Mouse (Mus musculus): ENCODE data around the gene Mrpl37. TPM values are rescaled to one million over a fixed set of nuclear protein-coding genes. Genes with fewer than 3 reads are reported as not detected.

Mrpl37 gene
- polyA plus RNA-seq, 1 experiment from 2014 or later, result 36.5 TPM

DNA sequence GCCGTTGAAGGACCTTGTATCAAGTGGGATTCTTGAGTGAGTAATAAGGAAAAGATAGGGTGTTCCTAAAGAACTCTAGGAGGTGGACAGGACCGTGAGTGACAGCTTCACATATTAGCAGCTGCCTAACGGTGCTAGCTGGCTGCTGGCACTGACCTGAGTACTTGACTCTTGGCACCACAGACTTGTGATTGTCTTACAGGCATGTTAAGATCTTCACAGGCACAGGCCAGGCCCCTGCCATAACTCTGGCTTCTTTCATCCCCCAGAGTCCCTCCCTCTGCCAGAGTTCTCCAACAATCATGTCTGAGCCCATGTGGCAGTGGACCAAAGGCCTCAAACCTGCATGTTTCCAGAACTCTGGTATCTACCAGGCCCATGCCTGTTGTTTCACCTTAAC lies 48.1 kb downstream of the Mrpl37 start:
- Histone ChIP-seq H3K79me2 (ENCODE audit: inconsistent target) (no peaks in the 10 kb centered on the region), H3K4me3 (ENCODE audit: inconsistent target) (no peak overlapping the region), H3K27ac (no peak overlapping the region), H3K36me3 (ENCODE audit: inconsistent target) (no peaks in the 10 kb centered on the region)
- WGBS (ENCODE audit: missing documents), result 90% methylated on average over 3 of the region's 3 CpGs

DNA sequence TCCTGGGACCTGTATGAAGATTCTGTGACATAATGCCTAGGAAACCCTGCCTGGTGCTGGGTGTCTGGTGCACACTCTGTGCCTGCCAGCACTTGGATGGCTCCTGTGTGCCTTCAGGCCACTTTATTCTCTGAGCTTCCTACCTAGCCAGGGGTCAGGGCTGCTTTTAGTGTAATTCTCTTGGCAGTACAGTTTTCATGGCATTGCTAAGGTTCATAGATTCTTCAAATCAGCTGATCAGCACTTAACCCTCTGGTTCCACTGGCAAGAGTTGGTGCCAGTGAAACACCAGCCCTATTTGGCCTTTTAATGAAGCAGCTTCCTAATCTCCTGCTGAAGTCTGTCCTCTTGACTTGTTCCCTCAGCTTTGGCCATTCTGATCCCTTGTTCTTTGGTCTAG lies 49.4 kb downstream of the Mrpl37 start:
- no peak overlapping the region for H3K27ac ChIP-seq
- no peak overlapping the region for H3K4me3 ChIP-seq (ENCODE audit: inconsistent target)
- no peaks in the 10 kb centered on the region for H3K79me2 ChIP-seq (ENCODE audit: inconsistent target)
- H3K36me3 ChIP-seq (ENCODE audit: inconsistent target), result no peaks in the 10 kb centered on the region

DNA sequence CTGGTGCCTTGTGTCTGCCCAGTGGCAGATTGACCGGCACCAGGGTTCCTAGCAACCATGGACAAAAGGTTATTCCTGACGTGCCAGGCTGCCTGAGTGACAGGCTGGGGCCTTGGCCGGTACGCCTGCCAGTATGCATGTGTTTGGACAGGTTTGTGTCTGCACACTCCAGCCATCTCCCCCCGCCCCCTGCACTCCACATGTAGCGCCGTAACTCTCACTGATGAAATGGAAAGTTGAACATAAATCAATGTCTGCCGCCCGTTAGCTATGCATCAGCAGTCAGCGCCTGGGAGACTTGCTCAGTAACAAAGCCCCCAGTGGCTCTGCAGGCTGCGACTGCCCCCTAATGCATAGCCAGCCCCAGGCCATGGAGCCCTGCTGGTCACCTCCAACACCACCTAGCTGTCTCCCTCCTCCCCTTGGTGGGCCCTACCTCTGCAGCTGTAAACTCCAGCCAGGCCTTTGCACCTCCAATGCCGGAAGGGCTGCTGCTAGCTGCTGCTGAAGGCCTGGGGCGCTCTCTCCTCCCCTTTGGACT lies 50.6 kb downstream of the Mrpl37 start:
- Histone ChIP-seq H3K79me2 (ENCODE audit: inconsistent target) (no peaks in the 10 kb centered on the region), H3K4me3 (ENCODE audit: inconsistent target) (no peak overlapping the region), H3K27ac (no peak overlapping the region), H3K36me3 (ENCODE audit: inconsistent target) (no peaks in the 10 kb centered on the region)
- WGBS (ENCODE audit: missing documents), result 88% methylated on average over 13 of the region's 13 CpGs

DNA sequence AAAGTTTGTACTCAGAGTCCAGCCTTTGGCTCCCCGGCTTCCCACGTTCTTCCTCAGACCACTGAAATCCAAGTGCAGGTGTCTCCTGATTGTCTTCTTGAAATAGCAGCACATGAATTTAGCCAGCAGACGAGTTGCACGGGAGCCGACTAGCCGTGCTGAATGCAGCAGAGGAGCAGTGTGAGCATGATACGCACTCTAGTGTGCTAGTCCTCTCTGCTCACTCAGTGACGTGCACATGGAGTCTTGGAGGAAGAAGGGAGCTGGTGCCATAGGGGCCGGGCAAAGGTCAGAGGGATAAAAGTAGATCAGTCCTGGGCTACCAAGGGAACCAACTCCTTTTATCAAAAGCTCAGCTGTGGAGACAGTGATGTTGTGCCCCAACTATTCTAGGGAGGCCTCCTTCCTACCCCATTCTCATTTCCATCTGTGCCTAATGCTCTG lies 52.8 kb downstream of the Mrpl37 start:
- H3K36me3 ChIP-seq (ENCODE audit: inconsistent target), result no peaks in the 10 kb centered on the region
- H3K79me2 ChIP-seq (ENCODE audit: inconsistent target), result no peaks in the 10 kb centered on the region
- H3K27ac ChIP-seq, result no peak overlapping the region
- no peak overlapping the region for H3K4me3 ChIP-seq (ENCODE audit: inconsistent target)
- whole genome bisulfite sequencing (ENCODE audit: missing documents), result 97% methylated on average over 9 of the region's 9 CpGs

DNA sequence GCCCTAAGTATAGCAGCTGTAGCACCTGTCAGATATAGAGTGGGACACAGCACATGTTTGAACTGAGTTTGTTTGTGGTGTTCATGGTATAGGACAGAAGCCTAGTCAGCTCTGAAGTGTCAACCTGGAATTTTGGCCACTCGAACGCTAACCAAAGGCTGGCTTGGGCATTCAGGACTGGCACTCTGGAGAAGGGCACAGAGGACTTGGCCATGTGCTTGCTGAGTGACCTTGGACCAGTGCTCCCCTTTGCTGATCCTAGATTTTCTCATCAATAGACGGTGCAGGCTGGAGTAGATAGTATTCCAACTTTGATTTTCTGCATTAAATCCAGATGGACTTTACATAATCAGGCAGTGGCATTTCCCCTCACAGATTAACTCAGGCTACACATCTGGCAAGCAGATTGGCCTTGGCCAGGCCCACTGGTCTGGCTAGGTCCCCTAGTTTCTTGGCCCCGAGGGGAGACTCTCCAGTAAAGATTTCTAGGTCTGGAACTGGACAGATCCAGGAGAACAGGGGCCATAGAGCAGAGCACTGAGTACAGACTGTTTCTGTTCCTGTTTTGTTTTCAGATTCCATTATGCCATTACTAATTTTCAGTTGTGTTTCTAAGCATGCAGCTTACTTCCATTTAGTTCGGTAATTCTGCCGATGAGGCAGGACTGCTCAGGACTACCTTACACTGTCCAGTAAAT lies 53.4 kb downstream of the Mrpl37 start:
- Histone ChIP-seq H3K27ac (no peak overlapping the region), H3K4me3 (ENCODE audit: inconsistent target) (no peak overlapping the region), H3K79me2 (ENCODE audit: inconsistent target) (no peaks in the 10 kb centered on the region), H3K36me3 (ENCODE audit: inconsistent target) (no peaks in the 10 kb centered on the region)
- WGBS (ENCODE audit: missing documents), result 85% methylated on average over 6 of the region's 6 CpGs

DNA sequence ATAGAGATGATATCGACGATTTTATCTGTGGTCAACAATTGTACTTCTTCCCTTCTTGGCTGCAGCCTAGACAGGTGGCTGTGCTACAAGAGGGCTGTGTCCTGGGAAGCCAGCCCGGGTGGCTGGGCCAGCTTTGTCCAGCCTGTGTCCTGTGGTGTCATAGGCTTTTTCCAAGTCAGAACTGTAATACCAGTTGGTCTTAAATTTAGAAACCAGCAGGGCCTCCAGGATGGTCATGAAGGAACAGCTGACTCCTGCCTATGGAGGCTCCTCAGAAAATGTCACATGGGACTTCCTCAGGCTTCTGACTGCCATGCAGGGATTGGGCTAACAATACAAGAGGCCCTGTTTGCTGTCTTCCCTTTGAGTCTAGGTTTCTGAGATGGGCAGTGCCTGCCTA lies 54.1 kb downstream of the Mrpl37 start:
- WGBS (ENCODE audit: missing documents), result 85% methylated on average over 3 of the region's 3 CpGs
- no peaks in the 10 kb centered on the region for H3K36me3 ChIP-seq (ENCODE audit: inconsistent target)
- H3K79me2 ChIP-seq (ENCODE audit: inconsistent target), result no peaks in the 10 kb centered on the region
- no peak overlapping the region for H3K27ac ChIP-seq
- no peak overlapping the region for H3K4me3 ChIP-seq (ENCODE audit: inconsistent target)

- H3K36me3 ChIP-seq (ENCODE audit: inconsistent target), result no peaks in the 10 kb centered on the region
- H3K4me3 ChIP-seq (ENCODE audit: inconsistent target), result no peak overlapping the region
- WGBS (ENCODE audit: missing documents), result 74% methylated on average over 10 of the region's 13 CpGs
- no peaks in the 10 kb centered on the region for H3K79me2 ChIP-seq (ENCODE audit: inconsistent target)
- H3K27ac ChIP-seq, result no peak overlapping the region
Observed at GRCm38 (mm10) chr4:107012005-107012478, 54.6 kb downstream of the Mrpl37 start.

DNA sequence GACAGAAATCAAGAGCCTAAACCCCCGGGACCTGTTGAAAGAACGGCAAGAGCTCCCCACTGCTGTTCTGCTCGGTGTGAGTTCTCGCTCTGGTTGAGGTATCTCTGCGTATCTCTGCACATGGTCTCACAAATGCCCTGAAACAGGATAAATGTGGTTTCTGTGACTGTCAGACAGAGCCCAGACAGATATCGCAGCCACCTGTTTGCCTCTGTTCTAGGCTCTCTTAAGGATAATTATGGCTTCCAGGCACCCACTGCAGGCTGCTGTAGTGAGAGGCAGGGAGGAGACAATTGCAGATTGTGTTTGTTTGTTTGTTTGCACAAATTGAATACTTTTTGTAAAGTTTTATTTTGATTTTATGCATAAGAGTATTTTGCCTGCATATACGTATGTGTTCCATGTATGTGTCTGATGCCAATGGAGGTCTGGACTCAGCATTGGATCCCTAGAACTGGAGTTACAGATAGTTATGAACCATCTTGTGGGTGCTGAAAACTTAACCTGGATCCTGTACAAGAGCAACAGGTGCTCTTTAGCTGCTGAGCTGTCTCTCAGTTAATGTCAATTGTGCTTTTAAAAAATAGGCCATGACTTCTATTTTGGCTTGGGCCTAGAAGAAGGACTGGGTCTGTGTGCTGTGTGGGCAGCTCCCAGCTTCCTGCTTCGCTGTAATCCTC lies 55.2 kb downstream of the Mrpl37 start:
- no peak overlapping the region for H3K4me3 ChIP-seq (ENCODE audit: inconsistent target)
- WGBS (ENCODE audit: missing documents), result 86% methylated on average over 8 of the region's 8 CpGs
- no peaks in the 10 kb centered on the region for H3K79me2 ChIP-seq (ENCODE audit: inconsistent target)
- no peaks in the 10 kb centered on the region for H3K36me3 ChIP-seq (ENCODE audit: inconsistent target)
- no peak overlapping the region for H3K27ac ChIP-seq

DNA sequence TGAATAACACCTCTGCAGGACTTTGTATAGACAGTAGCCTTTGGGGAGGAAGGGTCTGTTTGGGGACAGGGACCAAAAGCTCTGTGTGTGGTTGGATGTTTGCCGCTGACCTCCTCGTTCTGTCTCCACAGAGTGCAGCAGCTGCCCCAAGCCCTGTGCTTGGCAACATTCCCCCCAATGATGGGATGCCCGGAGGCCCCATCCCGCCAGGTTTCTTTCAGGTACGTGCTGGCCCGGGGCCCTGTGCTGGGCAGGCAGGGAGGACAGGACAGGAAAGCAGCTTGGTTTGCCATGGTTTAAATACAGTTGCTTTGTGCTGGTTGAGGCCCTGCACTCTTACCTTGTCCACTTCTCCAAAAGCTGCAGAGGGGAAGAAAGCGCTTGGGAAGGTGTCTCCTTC lies 57.1 kb downstream of the Mrpl37 start:
- Histone ChIP-seq H3K79me2 (ENCODE audit: inconsistent target) (no peaks in the 10 kb centered on the region), H3K36me3 (ENCODE audit: inconsistent target) (no peaks in the 10 kb centered on the region), H3K27ac (no peak overlapping the region), H3K4me3 (ENCODE audit: inconsistent target) (no peak overlapping the region)
- 96% methylated on average over 7 of the region's 7 CpGs for WGBS (ENCODE audit: missing documents)

- Histone ChIP-seq H3K4me3 (ENCODE audit: inconsistent target) (no peak overlapping the region), H3K36me3 (ENCODE audit: inconsistent target) (no peaks in the 10 kb centered on the region), H3K27ac (no peak overlapping the region), H3K79me2 (ENCODE audit: inconsistent target) (no peaks in the 10 kb centered on the region)
- WGBS (ENCODE audit: missing documents), result 92% methylated on average over 2 of the region's 2 CpGs
Observed at GRCm38 (mm10) chr4:107008161-107008560, 58.5 kb downstream of the Mrpl37 start.

GRCm38 (mm10) chr4:107007359-107007758 lies 59.3 kb downstream of the Mrpl37 start:
- Histone ChIP-seq H3K4me3 (ENCODE audit: inconsistent target) (no peak overlapping the region), H3K36me3 (ENCODE audit: inconsistent target) (no peaks in the 10 kb centered on the region), H3K79me2 (ENCODE audit: inconsistent target) (no peaks in the 10 kb centered on the region), H3K27ac (no peak overlapping the region)
- 94% methylated on average over 7 of the region's 8 CpGs for WGBS (ENCODE audit: missing documents)

DNA sequence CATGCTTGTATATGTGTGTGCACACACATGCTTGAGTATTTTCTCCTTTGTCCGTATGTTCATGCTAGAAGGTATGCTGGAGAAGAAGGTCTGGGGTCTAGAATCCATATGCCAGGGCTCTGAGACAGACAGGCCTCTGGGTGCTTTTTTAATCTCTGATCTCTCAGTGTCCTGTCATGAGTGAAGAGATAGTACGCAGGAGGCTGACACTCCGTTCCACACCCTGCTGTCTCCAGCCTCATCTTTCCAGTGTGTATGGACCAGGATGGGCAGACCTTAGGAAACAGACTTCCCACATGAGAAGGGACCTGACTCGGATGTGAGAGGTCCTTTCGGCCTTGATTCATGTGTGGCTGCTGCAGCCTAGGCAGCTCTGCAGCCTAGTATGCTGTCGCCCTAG lies 59.9 kb downstream of the Mrpl37 start:
- Histone ChIP-seq H3K4me3 (ENCODE audit: inconsistent target) (no peak overlapping the region), H3K27ac (no peak overlapping the region)
- WGBS (ENCODE audit: missing documents), result 97% methylated on average over 6 of the region's 6 CpGs

GRCm38 (mm10) chr4:107006229-107006628 lies 60.4 kb downstream of the Mrpl37 start:
- no peaks in the 10 kb centered on the region for H3K36me3 ChIP-seq (ENCODE audit: inconsistent target)

More for the DNA sequence above, 59.9 kb downstream of the Mrpl37 start:
- no peaks in the 10 kb centered on the region for H3K79me2 ChIP-seq (ENCODE audit: inconsistent target)
- no peaks in the 10 kb centered on the region for H3K36me3 ChIP-seq (ENCODE audit: inconsistent target)

More at GRCm38 (mm10) chr4:107006229-107006628, 60.4 kb downstream of the Mrpl37 start:
- Histone ChIP-seq H3K4me3 (ENCODE audit: inconsistent target) (no peak overlapping the region), H3K27ac (no peak overlapping the region), H3K79me2 (ENCODE audit: inconsistent target) (no peaks in the 10 kb centered on the region)
- 50% methylated on average over 4 of the region's 4 CpGs for WGBS (ENCODE audit: missing documents)
